Mouse (Mus musculus): ENCODE data around the gene Naaladl2.

Gene Naaladl2

DNA sequence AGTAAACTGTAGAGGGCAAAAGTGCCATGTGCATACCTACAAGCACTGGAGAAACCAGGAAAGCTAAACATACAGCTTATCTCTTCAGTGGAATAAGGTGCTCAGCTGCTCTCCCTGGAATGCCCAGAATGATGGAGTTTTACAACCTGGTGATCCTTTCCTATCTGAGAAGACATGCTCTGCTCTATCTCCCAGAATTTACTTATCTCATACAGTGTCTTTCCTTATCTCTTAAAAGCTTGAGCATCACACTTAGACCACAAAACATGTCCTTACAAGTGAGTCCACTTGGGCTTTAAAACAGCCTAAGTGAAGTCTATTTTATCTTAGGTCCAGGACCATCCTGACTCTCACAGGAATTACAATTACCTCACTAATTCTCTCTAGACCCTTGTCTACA is 1095.8 kb downstream of the Naaladl2 start:
- Histone ChIP-seq H3K4me3 (replicated peaks; ENCODE audit: low read length) (no peak overlapping the region), H3K4me1 (replicated peaks; ENCODE audit: low read depth, low read length) (no peaks in the 10 kb centered on the region), H3K9me3 (ENCODE audit: low read length) (no peaks in the 10 kb centered on the region), H3K36me3 (ENCODE audit: insufficient read depth, low read length) (no peaks in the 10 kb centered on the region), H3K27me3 (ENCODE audit: insufficient read depth, low read length) (no peaks in the 10 kb centered on the region)
- TF ChIP-seq NANOG (IDR thresholded peaks at IDR 0.05; ENCODE audit: borderline replicate concordance, low read length) (no peak), POU5F1 (IDR thresholded peaks at IDR 0.05; ENCODE audit: borderline replicate concordance, low read length) (no peak), CTCF (conservative IDR thresholded peaks at IDR 0.05; ENCODE audit: low read length) (no peak)

DNA sequence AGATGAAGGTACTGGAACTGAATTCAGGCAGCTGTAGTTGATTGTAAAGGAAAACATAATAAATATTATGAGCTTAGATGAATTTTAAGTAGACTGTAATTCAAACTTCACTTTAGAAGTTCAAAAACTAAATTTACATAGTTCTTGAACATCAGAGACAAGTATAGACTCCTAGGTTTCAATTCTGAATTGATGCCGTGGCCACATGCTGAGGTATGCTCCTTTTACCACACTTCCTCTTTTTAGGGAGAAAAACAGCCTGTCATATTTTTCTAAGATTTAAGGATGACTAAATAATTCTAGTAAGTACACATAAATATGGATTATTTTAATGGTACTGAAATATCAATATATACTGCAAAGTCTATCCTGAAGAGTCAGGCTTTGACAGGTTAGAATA is 1142.3 kb downstream of the Naaladl2 start:
- no peak for TF ChIP-seq POU5F1 (IDR thresholded peaks at IDR 0.05; ENCODE audit: borderline replicate concordance, low read length)
- TF ChIP-seq CTCF (conservative IDR thresholded peaks at IDR 0.05; ENCODE audit: low read length) = no peak
- TF ChIP-seq NANOG (IDR thresholded peaks at IDR 0.05; ENCODE audit: borderline replicate concordance, low read length) = no peak

DNA sequence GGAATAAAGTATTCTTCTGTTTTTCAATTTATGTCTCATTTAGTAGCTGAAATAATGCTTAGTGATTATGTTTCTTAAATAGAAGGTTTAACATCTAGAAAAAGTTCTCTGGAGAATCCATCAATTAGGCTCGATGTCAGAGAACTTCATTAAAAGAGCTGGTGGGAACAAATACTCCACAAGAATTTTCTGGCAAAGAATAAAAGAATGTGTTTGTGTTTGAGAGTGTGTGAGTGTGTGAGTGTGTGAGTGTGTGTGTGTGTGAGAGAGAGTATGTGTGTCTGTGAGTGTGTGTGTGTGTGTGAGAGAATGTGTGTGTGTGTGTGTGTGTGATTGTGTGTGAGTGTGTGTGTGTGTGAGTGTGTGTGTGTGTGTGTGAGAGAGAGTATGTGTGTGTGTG is 1170.3 kb downstream of the Naaladl2 start:
- H3K4me1 ChIP-seq (replicated peaks; ENCODE audit: low read depth, low read length) = no peaks in the 10 kb centered on the region
- H3K4me3 ChIP-seq (replicated peaks; ENCODE audit: low read length) = no peak overlapping the region
- no peaks in the 10 kb centered on the region for H3K9me3 ChIP-seq (ENCODE audit: low read length)
- H3K36me3 ChIP-seq (ENCODE audit: insufficient read depth, low read length) = no peaks in the 10 kb centered on the region
- H3K27me3 ChIP-seq (ENCODE audit: insufficient read depth, low read length) = no peaks in the 10 kb centered on the region
- TF ChIP-seq POU5F1 (IDR thresholded peaks at IDR 0.05; ENCODE audit: borderline replicate concordance, low read length) (no peak), NANOG (IDR thresholded peaks at IDR 0.05; ENCODE audit: borderline replicate concordance, low read length) (no peak), CTCF (conservative IDR thresholded peaks at IDR 0.05; ENCODE audit: low read length) (no peak)

More for the DNA sequence above, 1142.3 kb downstream of the Naaladl2 start:
- Histone ChIP-seq H3K27me3 (ENCODE audit: insufficient read depth, low read length) (no peaks in the 10 kb centered on the region), H3K36me3 (ENCODE audit: insufficient read depth, low read length) (no peaks in the 10 kb centered on the region), H3K9me3 (ENCODE audit: low read length) (peaks cover 21% of the 10 kb centered on the region), H3K4me3 (replicated peaks; ENCODE audit: low read length) (no peak overlapping the region), H3K4me1 (replicated peaks; ENCODE audit: low read depth, low read length) (no peaks in the 10 kb centered on the region)

DNA sequence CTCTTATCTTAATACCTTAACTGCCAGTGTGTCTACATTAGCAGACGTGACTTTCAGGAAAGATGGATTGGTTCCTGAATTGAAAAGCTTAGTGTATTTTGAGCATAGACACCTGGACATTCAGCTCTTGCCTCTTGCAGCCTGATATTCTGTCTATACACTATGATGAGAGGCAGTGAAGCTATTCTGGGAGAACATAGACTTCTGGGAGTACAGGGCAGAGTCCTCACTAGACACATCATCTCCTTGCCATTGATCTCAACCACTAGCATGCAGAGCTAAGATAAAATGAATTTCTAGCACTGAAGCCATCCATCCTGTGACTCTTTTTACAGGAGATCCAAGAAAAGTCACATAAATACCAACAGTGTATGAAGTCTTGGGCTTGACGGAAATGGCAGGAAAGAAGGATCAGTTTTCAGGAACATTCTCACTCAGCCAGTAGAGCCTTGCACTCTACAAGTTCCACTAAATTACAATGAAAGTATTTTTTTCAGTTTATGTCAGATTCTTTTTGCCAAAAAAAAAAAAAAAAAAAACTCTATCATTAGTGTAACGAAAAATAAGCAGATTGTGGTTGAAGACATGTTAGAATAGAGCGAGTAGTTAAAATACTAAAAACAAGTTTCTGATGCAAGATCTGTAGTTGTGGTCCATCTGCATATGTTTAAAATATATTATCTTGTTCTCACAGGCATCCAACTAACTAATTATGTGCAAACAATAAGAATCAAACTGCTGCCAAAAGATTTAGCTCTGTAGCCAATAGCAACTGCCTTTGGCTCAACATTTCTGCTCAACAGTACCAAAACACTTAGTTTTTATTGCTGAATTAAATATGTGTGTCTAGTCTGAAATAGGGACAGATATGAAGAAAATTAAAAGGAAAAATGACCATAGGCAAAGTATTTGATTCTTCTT is 1171.1 kb downstream of the Naaladl2 start:
- H3K36me3 ChIP-seq (ENCODE audit: insufficient read depth, low read length) = no peaks in the 10 kb centered on the region
- TF ChIP-seq CTCF (conservative IDR thresholded peaks at IDR 0.05; ENCODE audit: low read length) (no peak), NANOG (IDR thresholded peaks at IDR 0.05; ENCODE audit: borderline replicate concordance, low read length) (no peak), POU5F1 (IDR thresholded peaks at IDR 0.05; ENCODE audit: borderline replicate concordance, low read length) (no peak)
- H3K4me1 ChIP-seq (replicated peaks; ENCODE audit: low read depth, low read length) = no peaks in the 10 kb centered on the region
- H3K4me3 ChIP-seq (replicated peaks; ENCODE audit: low read length) = no peak overlapping the region
- H3K27me3 ChIP-seq (ENCODE audit: insufficient read depth, low read length) = no peaks in the 10 kb centered on the region
- H3K9me3 ChIP-seq (ENCODE audit: low read length) = no peaks in the 10 kb centered on the region

DNA sequence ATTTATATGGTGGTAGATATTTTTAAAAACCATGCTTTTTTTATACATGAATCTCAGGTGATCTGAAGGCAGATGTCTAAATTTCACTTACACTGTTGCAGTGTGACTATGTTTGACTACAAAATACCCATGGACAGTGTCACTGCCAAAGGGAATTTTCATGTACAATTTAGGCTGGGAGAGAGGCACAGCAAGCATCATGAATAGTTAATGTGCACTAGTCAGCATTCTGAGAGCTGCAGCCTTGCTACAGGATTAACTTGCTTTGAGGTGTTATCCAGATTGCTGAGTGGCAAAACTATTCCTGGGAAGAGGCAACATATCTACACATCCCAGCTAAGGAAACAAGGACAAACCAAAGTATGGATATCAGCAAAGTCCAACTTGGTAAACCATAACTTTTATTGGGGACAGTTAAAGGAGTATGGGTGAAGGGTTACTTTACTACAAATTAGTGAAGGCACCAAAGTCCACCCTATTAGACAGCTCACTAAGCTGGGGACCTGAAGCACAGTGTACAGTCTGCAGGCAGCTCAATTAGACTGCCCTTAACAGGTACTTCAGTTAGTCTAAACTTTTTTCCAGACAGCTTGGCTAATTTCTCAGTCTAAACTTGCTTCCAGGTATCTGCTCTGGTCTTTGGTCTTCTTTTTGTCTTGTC is 1181.0 kb downstream of the Naaladl2 start:
- H3K36me3 ChIP-seq (ENCODE audit: insufficient read depth, low read length) = no peaks in the 10 kb centered on the region
- no peak overlapping the region for H3K4me3 ChIP-seq (replicated peaks; ENCODE audit: low read length)
- H3K4me1 ChIP-seq (replicated peaks; ENCODE audit: low read depth, low read length) = no peaks in the 10 kb centered on the region
- no peaks in the 10 kb centered on the region for H3K9me3 ChIP-seq (ENCODE audit: low read length)
- H3K27me3 ChIP-seq (ENCODE audit: insufficient read depth, low read length) = no peaks in the 10 kb centered on the region
- no peak for TF ChIP-seq NANOG (IDR thresholded peaks at IDR 0.05; ENCODE audit: borderline replicate concordance, low read length)
- TF ChIP-seq CTCF (conservative IDR thresholded peaks at IDR 0.05; ENCODE audit: low read length) = no peak
- no peak for TF ChIP-seq POU5F1 (IDR thresholded peaks at IDR 0.05; ENCODE audit: borderline replicate concordance, low read length)

DNA sequence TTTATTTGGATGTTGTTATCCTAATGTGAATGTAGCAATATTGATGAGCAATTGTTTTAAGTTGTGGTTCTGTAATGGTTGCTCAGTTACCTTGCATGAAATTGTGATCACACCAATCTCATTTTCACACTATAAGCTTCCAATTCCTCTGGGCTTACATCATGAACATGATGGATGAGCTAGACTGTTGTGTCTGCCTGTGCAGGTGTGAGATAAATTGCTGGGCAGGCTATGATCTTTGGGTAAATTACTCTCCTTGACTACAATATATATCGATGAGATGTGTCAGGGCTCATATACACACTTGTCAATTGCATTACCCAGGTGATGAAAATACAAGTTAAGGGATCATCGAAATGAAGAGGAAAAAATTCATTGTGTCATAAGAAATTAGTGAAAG is 1197.9 kb downstream of the Naaladl2 start:
- Histone ChIP-seq H3K27me3 (ENCODE audit: insufficient read depth, low read length) (no peaks in the 10 kb centered on the region), H3K9me3 (ENCODE audit: low read length) (no peaks in the 10 kb centered on the region), H3K36me3 (ENCODE audit: insufficient read depth, low read length) (no peaks in the 10 kb centered on the region), H3K4me3 (replicated peaks; ENCODE audit: low read length) (no peak overlapping the region), H3K4me1 (replicated peaks; ENCODE audit: low read depth, low read length) (no peaks in the 10 kb centered on the region)
- no peak for TF ChIP-seq POU5F1 (IDR thresholded peaks at IDR 0.05; ENCODE audit: borderline replicate concordance, low read length)

DNA sequence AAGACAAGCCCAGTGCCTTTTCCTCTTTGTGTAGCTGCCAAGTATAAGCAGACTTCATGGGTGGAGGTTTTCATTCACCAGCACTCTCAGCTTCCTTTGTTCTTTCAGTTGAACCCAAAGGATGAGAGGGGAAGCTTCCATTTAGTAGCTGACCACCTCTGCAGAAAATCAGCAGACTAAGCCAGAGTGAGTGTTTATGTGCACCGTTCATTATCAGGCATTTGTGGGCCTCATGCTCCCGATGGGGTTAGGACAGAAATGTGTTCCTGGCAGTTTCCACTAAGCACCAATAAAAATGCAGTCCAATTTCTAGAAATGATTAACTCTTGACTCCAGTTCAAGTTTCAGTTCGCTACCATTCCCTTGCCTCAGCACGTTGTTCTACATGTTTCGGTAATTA is 1206.8 kb downstream of the Naaladl2 start:
- H3K27me3 ChIP-seq (ENCODE audit: insufficient read depth, low read length) = no peaks in the 10 kb centered on the region
- H3K36me3 ChIP-seq (ENCODE audit: insufficient read depth, low read length) = no peaks in the 10 kb centered on the region
- H3K4me3 ChIP-seq (replicated peaks; ENCODE audit: low read length) = no peak overlapping the region
- TF ChIP-seq POU5F1 (IDR thresholded peaks at IDR 0.05; ENCODE audit: borderline replicate concordance, low read length) = no peak
- no peak for TF ChIP-seq NANOG (IDR thresholded peaks at IDR 0.05; ENCODE audit: borderline replicate concordance, low read length)
- TF ChIP-seq CTCF (conservative IDR thresholded peaks at IDR 0.05; ENCODE audit: low read length) = no peak
- no peaks in the 10 kb centered on the region for H3K4me1 ChIP-seq (replicated peaks; ENCODE audit: low read depth, low read length)
- no peaks in the 10 kb centered on the region for H3K9me3 ChIP-seq (ENCODE audit: low read length)

DNA sequence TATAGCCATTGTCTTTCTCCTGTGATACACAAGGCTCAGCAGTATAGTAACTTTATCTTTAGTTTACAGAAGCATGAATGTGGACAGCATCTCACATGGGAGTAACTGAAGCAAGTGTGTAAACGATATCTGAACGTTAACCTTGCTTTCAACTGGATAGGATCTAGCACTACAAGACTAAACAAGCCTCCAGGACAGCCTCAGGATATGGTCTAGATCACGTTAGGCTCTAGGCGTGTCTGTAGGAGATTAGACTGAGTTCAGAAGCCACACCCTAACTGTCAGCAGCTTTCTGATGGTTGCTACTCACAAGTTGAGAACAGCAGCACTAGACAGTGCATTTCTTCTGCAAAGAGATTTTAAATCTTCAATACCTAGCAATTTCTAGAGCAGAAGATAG is 1216.0 kb downstream of the Naaladl2 start:
- TF ChIP-seq NANOG (IDR thresholded peaks at IDR 0.05; ENCODE audit: borderline replicate concordance, low read length) (no peak), POU5F1 (IDR thresholded peaks at IDR 0.05; ENCODE audit: borderline replicate concordance, low read length) (no peak), CTCF (conservative IDR thresholded peaks at IDR 0.05; ENCODE audit: low read length) (no peak)
- Histone ChIP-seq H3K9me3 (ENCODE audit: low read length) (no peaks in the 10 kb centered on the region), H3K4me1 (replicated peaks; ENCODE audit: low read depth, low read length) (no peaks in the 10 kb centered on the region)

More for the DNA sequence above, 1216.0 kb downstream of the Naaladl2 start:
- Histone ChIP-seq H3K36me3 (ENCODE audit: insufficient read depth, low read length) (no peaks in the 10 kb centered on the region), H3K27me3 (ENCODE audit: insufficient read depth, low read length) (no peaks in the 10 kb centered on the region), H3K4me3 (replicated peaks; ENCODE audit: low read length) (no peak overlapping the region)
